Mouse (Mus musculus): ENCODE data around the gene Umad1. TPM values are rescaled to one million over a fixed set of nuclear protein-coding genes. Genes with fewer than 3 reads are reported as not detected.

Gene Umad1
- polyA plus RNA-seq, 1 experiment from 2014 or later = 25.8 TPM

DNA sequence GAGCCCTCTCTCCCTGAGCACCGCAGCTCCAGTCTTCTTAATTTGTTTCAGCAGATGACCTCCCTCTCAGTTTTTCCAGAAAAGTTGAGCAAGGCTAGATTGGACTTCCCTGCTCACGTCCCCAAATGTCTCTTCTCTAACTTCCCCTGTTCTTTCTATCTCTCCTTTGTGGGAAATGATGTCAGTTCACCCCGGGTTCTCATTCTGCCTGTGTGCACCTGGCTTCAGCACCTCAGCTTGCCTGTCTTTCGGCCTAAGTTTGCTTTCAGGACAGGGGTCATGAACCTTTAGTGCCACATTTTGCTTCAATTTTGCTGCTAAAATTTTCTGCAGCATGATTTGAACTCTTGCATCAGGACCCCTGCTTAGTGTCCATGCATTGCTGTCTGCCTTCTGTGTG, 95.8 kb downstream of the Umad1 start:
- Histone ChIP-seq H3K9ac (ENCODE audit: low read length) (no peak overlapping the region), H3K4me3 (ENCODE audit: low read depth, low read length) (no peak overlapping the region), H3K4me2 (ENCODE audit: low read depth) (no peak overlapping the region), H3K9me3 (ENCODE audit: control insufficient read depth, low read length) (no peaks in the 10 kb centered on the region), H3K27me3 (ENCODE audit: control insufficient read depth, insufficient read depth, low read length) (no peaks in the 10 kb centered on the region), H3K4me1 (ENCODE audit: control insufficient read depth, insufficient read depth, low read length) (peaks cover 10% of the 10 kb centered on the region), H3K36me3 (ENCODE audit: control insufficient read depth, insufficient read depth, low read length) (no peaks in the 10 kb centered on the region), H3K27ac (ENCODE audit: low read depth, low read length) (0 out of 2 replicates have a peak overlapping the region, but pooled peaks have one; percentile 20)
- DNase-seq (ENCODE audit: low spot score) (no peak), ATAC-seq (ENCODE audit: insufficient read depth, low FRiP score, low TSS enrichment) (no peak)
- 82% methylated on average over 4 of the region's 4 CpGs for WGBS

DNA sequence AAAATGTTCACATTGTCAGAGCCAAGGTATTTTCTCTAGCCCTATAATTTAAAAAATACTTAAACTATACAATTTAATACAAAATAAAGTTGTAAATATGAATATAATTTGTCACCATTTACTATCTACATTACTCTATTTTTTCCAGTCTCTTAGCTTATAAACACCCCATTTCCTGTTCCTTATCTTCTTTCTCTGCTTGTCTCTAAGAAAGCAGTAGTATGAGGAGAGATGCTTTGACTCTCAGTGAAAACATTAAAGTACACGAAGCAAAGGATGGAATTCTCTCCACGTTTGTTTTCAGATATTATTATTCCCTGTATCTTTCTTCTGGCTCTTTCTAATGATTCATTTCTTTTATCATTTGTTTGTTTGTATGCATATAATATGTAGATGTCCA, 99.1 kb downstream of the Umad1 start:
- WGBS = 84% methylated on average over 2 of the region's 2 CpGs
- Histone ChIP-seq H3K4me3 (ENCODE audit: low read depth, low read length) (no peak overlapping the region), H3K9ac (ENCODE audit: low read length) (no peak overlapping the region), H3K9me3 (ENCODE audit: control insufficient read depth, low read length) (no peaks in the 10 kb centered on the region), H3K27ac (ENCODE audit: low read depth, low read length) (no peak overlapping the region), H3K27me3 (ENCODE audit: control insufficient read depth, insufficient read depth, low read length) (no peaks in the 10 kb centered on the region), H3K4me2 (ENCODE audit: low read depth) (no peak overlapping the region), H3K36me3 (ENCODE audit: control insufficient read depth, insufficient read depth, low read length) (no peaks in the 10 kb centered on the region), H3K4me1 (ENCODE audit: control insufficient read depth, insufficient read depth, low read length) (peaks cover 4% of the 10 kb centered on the region)
- DNase-seq (ENCODE audit: low spot score) (no peak), ATAC-seq (ENCODE audit: insufficient read depth, low FRiP score, low TSS enrichment) (no peak)

DNA sequence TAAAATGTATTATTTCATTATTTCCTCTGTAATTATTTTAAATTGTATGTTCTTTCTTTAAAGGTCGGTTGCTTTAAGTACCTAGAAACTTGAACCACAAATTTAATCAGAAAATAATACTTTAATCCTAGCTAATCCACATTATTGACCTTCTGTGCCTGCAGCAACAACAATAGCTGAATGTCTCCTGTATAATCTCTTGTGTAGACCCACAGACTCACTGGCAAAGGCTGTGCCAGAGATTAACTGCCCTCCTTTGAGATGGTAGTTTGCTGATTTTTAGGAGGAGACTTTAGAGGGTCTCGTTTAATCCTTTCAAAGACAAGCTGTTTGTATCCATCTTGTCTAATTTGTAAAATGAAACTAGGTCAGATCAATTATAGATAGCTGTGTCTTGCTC, 99.7 kb downstream of the Umad1 start:
- no peak overlapping the region for H3K27ac ChIP-seq (ENCODE audit: low read depth, low read length)
- no peaks in the 10 kb centered on the region for H3K27me3 ChIP-seq (ENCODE audit: control insufficient read depth, insufficient read depth, low read length)
- ATAC-seq (ENCODE audit: insufficient read depth, low FRiP score, low TSS enrichment) = no peak
- no peak for DNase-seq (ENCODE audit: low spot score)
- WGBS = 91% methylated on average over 2 of the region's 2 CpGs
- no peak overlapping the region for H3K4me3 ChIP-seq (ENCODE audit: low read depth, low read length)
- H3K36me3 ChIP-seq (ENCODE audit: control insufficient read depth, insufficient read depth, low read length) = no peaks in the 10 kb centered on the region
- peaks cover 4% of the 10 kb centered on the region for H3K4me1 ChIP-seq (ENCODE audit: control insufficient read depth, insufficient read depth, low read length)
- no peaks in the 10 kb centered on the region for H3K9me3 ChIP-seq (ENCODE audit: control insufficient read depth, low read length)
- no peak overlapping the region for H3K9ac ChIP-seq (ENCODE audit: low read length)
- H3K4me2 ChIP-seq (ENCODE audit: low read depth) = no peak overlapping the region

DNA sequence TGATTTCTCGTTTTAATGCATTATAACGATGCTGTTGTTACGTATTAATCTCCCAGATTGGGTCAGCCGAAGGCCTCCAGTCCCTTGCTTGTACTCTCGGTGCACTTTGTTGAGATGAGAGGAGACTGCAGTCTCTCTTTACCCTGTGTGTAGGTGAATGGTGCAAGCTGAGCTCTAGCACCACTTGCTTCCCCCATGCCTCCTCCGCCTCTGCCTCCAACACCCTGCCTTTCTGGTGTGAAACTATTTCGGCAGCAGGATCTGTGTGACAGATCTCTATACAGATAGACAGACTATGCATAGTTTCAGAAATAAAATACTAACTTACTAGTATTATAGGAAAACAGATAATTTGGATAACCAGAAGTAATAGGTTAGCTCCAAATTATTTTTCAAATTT, 101.7 kb downstream of the Umad1 start:
- no peak for DNase-seq (ENCODE audit: low spot score)

DNA sequence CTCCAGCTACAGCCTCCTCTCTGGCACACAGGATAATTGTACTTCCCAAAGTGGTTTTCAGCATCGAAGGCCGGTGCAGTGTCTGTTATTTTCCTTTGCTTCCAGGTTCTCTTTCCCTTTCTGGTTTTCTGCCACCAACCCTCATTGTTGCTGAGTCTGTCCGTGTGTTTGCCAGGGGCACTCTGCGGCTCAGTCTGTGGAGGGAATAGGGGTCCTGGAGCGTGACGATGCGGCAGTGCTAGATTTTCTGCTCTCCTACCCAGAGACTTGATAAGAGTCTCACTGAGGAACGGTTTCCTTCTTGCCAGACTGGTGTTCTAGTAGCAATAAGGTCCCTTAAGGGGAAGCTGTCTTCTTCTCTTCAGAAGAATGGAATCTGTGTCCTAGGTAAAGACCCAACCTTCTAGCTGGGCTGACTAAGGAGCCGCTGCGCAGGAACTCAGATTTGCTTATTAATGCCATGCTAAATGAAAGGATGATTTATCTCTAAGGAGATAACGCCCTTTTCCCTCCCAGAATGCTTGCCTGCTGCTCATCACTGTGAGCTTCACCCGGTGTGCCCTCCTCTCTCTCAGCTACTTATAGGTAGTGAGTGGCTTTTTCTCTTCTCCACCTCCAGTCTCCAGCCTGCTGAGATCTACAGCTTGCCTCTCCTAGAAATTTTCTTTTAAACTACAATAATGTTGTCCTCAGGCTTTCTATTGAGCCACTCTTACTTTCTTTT, 105.1 kb downstream of the Umad1 start:
- H3K27me3 ChIP-seq (ENCODE audit: control insufficient read depth, insufficient read depth, low read length) = no peaks in the 10 kb centered on the region
- H3K4me2 ChIP-seq (ENCODE audit: low read depth) = no peak overlapping the region
- 79% methylated on average over 12 of the region's 12 CpGs for WGBS
- no peak overlapping the region for H3K4me3 ChIP-seq (ENCODE audit: low read depth, low read length)
- DNase-seq (ENCODE audit: low spot score) (no peak), ATAC-seq (ENCODE audit: insufficient read depth, low FRiP score, low TSS enrichment) (no peak)
- H3K9ac ChIP-seq (ENCODE audit: low read length) = no peak overlapping the region
- H3K36me3 ChIP-seq (ENCODE audit: control insufficient read depth, insufficient read depth, low read length) = no peaks in the 10 kb centered on the region
- H3K27ac ChIP-seq (ENCODE audit: low read depth, low read length) = no peak overlapping the region
- no peaks in the 10 kb centered on the region for H3K9me3 ChIP-seq (ENCODE audit: control insufficient read depth, low read length)
- H3K4me1 ChIP-seq (ENCODE audit: control insufficient read depth, insufficient read depth, low read length) = no peaks in the 10 kb centered on the region; the same call in 1 of the 2 replicates

More for the DNA sequence above, 101.7 kb downstream of the Umad1 start:
- Histone ChIP-seq H3K9ac (ENCODE audit: low read length) (no peak overlapping the region), H3K27ac (ENCODE audit: low read depth, low read length) (no peak overlapping the region), H3K4me3 (ENCODE audit: low read depth, low read length) (no peak overlapping the region), H3K27me3 (ENCODE audit: control insufficient read depth, insufficient read depth, low read length) (no peaks in the 10 kb centered on the region), H3K36me3 (ENCODE audit: control insufficient read depth, insufficient read depth, low read length) (no peaks in the 10 kb centered on the region), H3K9me3 (ENCODE audit: control insufficient read depth, low read length) (no peaks in the 10 kb centered on the region), H3K4me2 (ENCODE audit: low read depth) (no peak overlapping the region), H3K4me1 (ENCODE audit: control insufficient read depth, insufficient read depth, low read length) (no peaks in the 10 kb centered on the region; the same call in 1 of the 2 replicates)
- 93% methylated on average over 7 of the region's 7 CpGs for WGBS
- no peak for ATAC-seq (ENCODE audit: insufficient read depth, low FRiP score, low TSS enrichment)

DNA sequence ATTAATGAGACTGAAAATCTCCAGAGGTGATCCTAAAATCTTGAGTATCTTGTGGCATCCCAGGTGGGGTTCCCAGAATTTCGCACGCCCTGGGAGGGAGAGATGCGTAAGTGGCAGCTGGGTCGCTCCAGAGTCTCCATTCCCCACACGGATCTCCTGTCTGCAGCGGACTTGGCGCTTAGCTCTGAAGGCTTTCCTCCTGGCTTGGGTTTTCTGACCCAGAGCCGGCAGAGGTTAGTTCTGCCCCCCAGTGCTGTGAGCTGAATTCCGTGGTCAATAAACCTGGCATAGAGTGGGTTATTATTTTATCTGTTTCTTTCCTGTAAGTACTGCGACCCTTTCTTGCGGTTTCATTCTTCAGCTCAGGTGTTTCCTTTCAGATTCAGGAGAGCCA, 105.7 kb downstream of the Umad1 start:
- no peak overlapping the region for H3K9ac ChIP-seq (ENCODE audit: low read length)
- ATAC-seq (ENCODE audit: insufficient read depth, low FRiP score, low TSS enrichment) (no peak), DNase-seq (ENCODE audit: low spot score) (no peak)
- H3K4me1 ChIP-seq (ENCODE audit: control insufficient read depth, insufficient read depth, low read length) = no peaks in the 10 kb centered on the region; the same call in 1 of the 2 replicates
- no peak overlapping the region for H3K4me3 ChIP-seq (ENCODE audit: low read depth, low read length)
- no peaks in the 10 kb centered on the region for H3K36me3 ChIP-seq (ENCODE audit: control insufficient read depth, insufficient read depth, low read length)
- no peaks in the 10 kb centered on the region for H3K27me3 ChIP-seq (ENCODE audit: control insufficient read depth, insufficient read depth, low read length)
- H3K4me2 ChIP-seq (ENCODE audit: low read depth) = no peak overlapping the region
- WGBS = 90% methylated on average over 11 of the region's 11 CpGs
- no peak overlapping the region for H3K27ac ChIP-seq (ENCODE audit: low read depth, low read length)
- H3K9me3 ChIP-seq (ENCODE audit: control insufficient read depth, low read length) = no peaks in the 10 kb centered on the region

DNA sequence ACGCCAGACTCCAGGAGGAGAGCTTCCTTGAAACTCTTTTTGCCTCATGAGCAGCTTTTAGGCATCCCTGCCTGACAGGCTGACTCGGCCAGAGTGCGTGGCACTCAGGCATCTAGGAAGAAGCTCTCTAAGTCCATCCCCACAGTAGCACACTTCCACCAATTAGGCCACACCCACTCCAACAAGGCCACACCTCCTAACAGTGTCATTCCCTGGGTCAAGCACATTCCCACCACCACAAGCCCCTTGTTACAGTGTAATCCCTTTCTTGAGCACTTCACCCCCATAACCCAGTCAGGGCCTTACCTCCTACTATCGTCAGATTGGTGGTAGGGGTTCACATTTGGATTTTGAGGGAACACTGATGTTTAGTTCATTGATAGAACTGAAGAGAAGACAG, 108.6 kb downstream of the Umad1 start:
- Histone ChIP-seq H3K4me2 (ENCODE audit: low read depth) (no peak overlapping the region), H3K4me3 (ENCODE audit: low read depth, low read length) (no peak overlapping the region), H3K4me1 (ENCODE audit: control insufficient read depth, insufficient read depth, low read length) (no peaks in the 10 kb centered on the region; the same call in 1 of the 2 replicates), H3K27ac (ENCODE audit: low read depth, low read length) (no peak overlapping the region), H3K9ac (ENCODE audit: low read length) (no peak overlapping the region), H3K9me3 (ENCODE audit: control insufficient read depth, low read length) (no peaks in the 10 kb centered on the region), H3K27me3 (ENCODE audit: control insufficient read depth, insufficient read depth, low read length) (no peaks in the 10 kb centered on the region), H3K36me3 (ENCODE audit: control insufficient read depth, insufficient read depth, low read length) (no peaks in the 10 kb centered on the region)
- ATAC-seq (ENCODE audit: insufficient read depth, low FRiP score, low TSS enrichment) (0 out of 2 replicates have a peak, but pooled peaks have one; percentile 51), DNase-seq (ENCODE audit: low spot score) (no peak)
- 96% methylated on average over 4 of the region's 4 CpGs for WGBS

DNA sequence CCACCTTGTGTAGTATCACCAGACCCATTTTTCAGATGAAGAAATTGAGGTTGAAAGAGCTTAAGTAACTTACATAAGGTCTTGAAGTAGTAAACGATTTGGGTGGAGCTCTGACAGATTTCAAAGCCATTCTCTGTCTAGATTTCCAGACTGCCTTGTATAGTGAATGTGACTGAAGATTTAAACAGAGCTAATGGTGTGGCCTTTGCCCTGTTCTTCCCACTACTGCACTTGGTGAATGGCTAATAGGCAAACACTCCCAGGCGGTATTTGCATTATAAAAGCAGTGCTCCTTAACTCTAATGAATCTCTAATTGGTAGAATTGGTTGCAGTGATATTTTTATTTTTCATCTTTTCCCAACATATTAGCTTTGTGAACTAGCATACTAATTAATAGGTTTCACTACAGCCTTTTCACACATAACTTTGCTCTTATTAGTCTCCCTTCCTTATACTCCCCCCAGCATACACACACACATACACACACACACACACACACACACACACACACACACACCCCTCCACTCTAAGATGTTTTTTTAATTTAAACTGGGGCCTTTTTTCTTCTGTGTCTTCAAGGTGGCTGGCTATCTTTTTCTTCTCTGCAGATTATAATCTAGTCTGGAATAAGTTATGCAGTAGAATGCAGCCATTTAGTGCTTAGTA, 109.2 kb downstream of the Umad1 start:
- Histone ChIP-seq H3K27me3 (ENCODE audit: control insufficient read depth, insufficient read depth, low read length) (no peaks in the 10 kb centered on the region), H3K9me3 (ENCODE audit: control insufficient read depth, low read length) (no peaks in the 10 kb centered on the region), H3K9ac (ENCODE audit: low read length) (no peak overlapping the region), H3K27ac (ENCODE audit: low read depth, low read length) (no peak overlapping the region), H3K4me3 (ENCODE audit: low read depth, low read length) (no peak overlapping the region), H3K4me2 (ENCODE audit: low read depth) (no peak overlapping the region), H3K36me3 (ENCODE audit: control insufficient read depth, insufficient read depth, low read length) (no peaks in the 10 kb centered on the region), H3K4me1 (ENCODE audit: control insufficient read depth, insufficient read depth, low read length) (no peaks in the 10 kb centered on the region; the same call in 1 of the 2 replicates)
- DNase-seq (ENCODE audit: low spot score) (no peak), ATAC-seq (ENCODE audit: insufficient read depth, low FRiP score, low TSS enrichment) (peak; percentile 82; the same call in 1 of the 2 replicates)
- 45% methylated on average over 2 of the region's 2 CpGs for WGBS

DNA sequence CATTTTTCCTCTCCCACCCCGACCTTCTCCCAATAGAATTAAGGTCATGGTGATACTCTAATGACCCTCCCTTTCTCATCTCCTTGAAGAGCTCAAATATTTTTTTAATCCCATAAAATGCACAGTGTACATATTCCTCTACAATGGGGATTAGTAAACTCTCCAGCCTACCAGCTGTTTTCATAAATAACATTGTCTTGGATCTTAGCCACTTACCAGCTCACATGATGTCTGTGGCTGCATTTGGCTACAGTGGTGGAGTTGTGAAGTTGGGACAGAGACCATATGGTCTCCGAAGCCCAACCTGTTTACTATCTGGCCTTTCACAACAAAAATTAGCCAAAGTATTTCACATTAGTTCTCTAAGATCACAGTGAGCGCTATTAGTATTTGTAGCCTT, 111.5 kb downstream of the Umad1 start:
- no peak overlapping the region for H3K4me2 ChIP-seq (ENCODE audit: low read depth)
- no peak overlapping the region for H3K4me3 ChIP-seq (ENCODE audit: low read depth, low read length)
- H3K9me3 ChIP-seq (ENCODE audit: control insufficient read depth, low read length) = no peaks in the 10 kb centered on the region
- no peak for DNase-seq (ENCODE audit: low spot score)
- 86% methylated on average over 3 of the region's 3 CpGs for WGBS
- H3K27me3 ChIP-seq (ENCODE audit: control insufficient read depth, insufficient read depth, low read length) = no peaks in the 10 kb centered on the region
- no peak overlapping the region for H3K9ac ChIP-seq (ENCODE audit: low read length)
- no peaks in the 10 kb centered on the region for H3K4me1 ChIP-seq (ENCODE audit: control insufficient read depth, insufficient read depth, low read length)
- no peak overlapping the region for H3K27ac ChIP-seq (ENCODE audit: low read depth, low read length)
- no peak for ATAC-seq (ENCODE audit: insufficient read depth, low FRiP score, low TSS enrichment)
- H3K36me3 ChIP-seq (ENCODE audit: control insufficient read depth, insufficient read depth, low read length) = no peaks in the 10 kb centered on the region
